Mouse (Mus musculus) cerebral cortex, adult 2 months (tissue): ENCODE data around the gene Phactr1.

Source experiments
- WGBS: fragments of 180-500 bp; shearing (Covaris S2); methylation state at CpG from one replicate; pipeline ENCODE4 v1.1.7; 2018; 5-methylcytosine and 5-hydroxymethylcytosine counted together

Gene Phactr1

GRCm38 (mm10) chr13:43123895-43124682 lies 443.7 kb downstream of the Phactr1 start:
- 60% methylated on average over 17 of the region's 17 CpGs for WGBS

- WGBS: 65% methylated on average over 4 of the region's 4 CpGs
Measured at GRCm38 (mm10) chr13:43124683-43125074, 444.3 kb downstream of the Phactr1 start.

- WGBS: 82% methylated on average over 6 of the region's 6 CpGs
Measured at GRCm38 (mm10) chr13:43130161-43130560, 449.7 kb downstream of the Phactr1 start.

- WGBS: 58% methylated on average over 10 of the region's 10 CpGs
Measured at GRCm38 (mm10) chr13:43131741-43132191, 451.3 kb downstream of the Phactr1 start.

- 71% methylated on average over 9 of the region's 9 CpGs for WGBS
Measured at GRCm38 (mm10) chr13:43132859-43133258, 452.4 kb downstream of the Phactr1 start.

GRCm38 (mm10) chr13:43133400-43133799 lies 453.0 kb downstream of the Phactr1 start:
- WGBS: 71% methylated on average over 7 of the region's 7 CpGs

- WGBS: 39% methylated on average over 4 of the region's 4 CpGs
Measured at GRCm38 (mm10) chr13:43134468-43134867, 454.0 kb downstream of the Phactr1 start.

GRCm38 (mm10) chr13:43144720-43145418 lies 464.4 kb downstream of the Phactr1 start:
- WGBS: 59% methylated on average over 7 of the region's 7 CpGs

GRCm38 (mm10) chr13:43146515-43147258 lies 466.3 kb downstream of the Phactr1 start:
- WGBS: 85% methylated on average over 8 of the region's 8 CpGs

GRCm38 (mm10) chr13:43148692-43149091 lies 468.3 kb downstream of the Phactr1 start:
- 63% methylated on average over 4 of the region's 4 CpGs for WGBS

GRCm38 (mm10) chr13:43149661-43150060 lies 469.2 kb downstream of the Phactr1 start:
- WGBS: 93% methylated on average over 3 of the region's 3 CpGs

GRCm38 (mm10) chr13:43152005-43152520 lies 471.6 kb downstream of the Phactr1 start:
- 75% methylated on average over 14 of the region's 14 CpGs for whole genome bisulfite sequencing

GRCm38 (mm10) chr13:43157370-43157769 lies 476.9 kb downstream of the Phactr1 start:
- WGBS: 77% methylated on average over 5 of the region's 5 CpGs

- 76% methylated on average over 5 of the region's 5 CpGs for WGBS
Measured at GRCm38 (mm10) chr13:43158281-43158680, 477.9 kb downstream of the Phactr1 start.

GRCm38 (mm10) chr13:43159429-43159828 lies 479.0 kb downstream of the Phactr1 start:
- 73% methylated on average over 3 of the region's 3 CpGs for whole genome bisulfite sequencing

- 70% methylated on average over 9 of the region's 9 CpGs for WGBS
Measured at GRCm38 (mm10) chr13:43167721-43168120, 487.3 kb downstream of the Phactr1 start.

GRCm38 (mm10) chr13:43171020-43171710 lies 490.7 kb downstream of the Phactr1 start, which contains the start of gene Tbc1d7:
Gene Tbc1d7, minus strand, starts transcription at chr13:43171501.
- under 1% methylated on average over 48 of the region's 48 CpGs for WGBS

GRCm38 (mm10) chr13:43172036-43172713 lies 491.8 kb downstream of the Phactr1 start:
- WGBS: 35% methylated on average over 14 of the region's 14 CpGs

GRCm38 (mm10) chr13:43173262-43173661 lies 492.8 kb downstream of the Phactr1 start:
- 15% methylated on average over 9 of the region's 9 CpGs for WGBS

- 97% methylated on average over 3 of the region's 3 CpGs for WGBS
Measured at GRCm38 (mm10) chr13:43176676-43177075, 496.3 kb downstream of the Phactr1 start.

- 89% methylated on average over 7 of the region's 7 CpGs for WGBS
Measured at GRCm38 (mm10) chr13:43177317-43177716, 496.9 kb downstream of the Phactr1 start.
